Mouse (Mus musculus) liver, adult 2 months (tissue): ENCODE measurements at regions not wholly inside any gene's neighbourhood (a gene's known extent, or its start where the extent isn't known, plus 50 kb on each side); places are given as distances from the start of the nearest gene placed in this dataset.

ENCODE experiments used
- CTCF ChIP-seq: fragments of 200-500 bp; IDR thresholded peaks from 2 replicates; pipeline ENCODE4 v1.5.1; 2011; ENCODE audit warnings: low read depth, low read length, control low read depth
- POLR2A ChIP-seq: fragments of 200-500 bp; IDR thresholded peaks from 2 replicates; pipeline ENCODE4 v1.6.1; 2011; ENCODE audit warnings: low read length, control low read depth; ENCODE audit not compliant: insufficient read depth; ENCODE audit errors: extremely low read depth

DNA sequence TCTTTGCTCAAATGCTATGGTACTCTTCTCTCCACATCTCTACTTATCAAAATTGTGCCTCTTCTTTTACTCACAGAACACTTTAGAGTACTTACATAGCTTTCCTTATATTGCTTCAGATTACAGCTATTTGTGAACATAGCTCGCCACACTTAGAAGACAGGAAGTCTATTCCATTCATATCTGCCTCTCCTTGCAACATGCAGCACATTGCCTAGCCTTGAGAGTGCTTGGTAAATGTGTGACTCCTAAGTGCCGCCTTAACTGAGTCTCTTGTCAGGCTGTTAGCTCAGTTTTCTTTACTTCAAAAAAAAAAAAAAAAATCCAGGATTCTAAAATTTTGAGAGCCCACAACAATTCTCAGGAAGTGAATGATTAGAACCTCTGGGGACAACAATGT lies 958.3 kb downstream of the Fam19a2 start:
- no peak for TF ChIP-seq CTCF
- TF ChIP-seq POLR2A = no peak
